ENCODE assay signal across 26 mouse cellular contexts in genomic region chr12:24942619-24943287, GRCm38 (mm10). TPM values are rescaled to one million over a fixed set of nuclear protein-coding genes. Genes with fewer than 3 reads are reported as not detected.
DNase-seq lines count a peak whose midpoint lies in the region; ATAC-seq lines count a peak whose summit lies in the region.
"Had no signal": no experiment of that assay in that cellular context is flagged by ENCODE, and none has a peak within 500 bp of the region (broad histone marks: within the 10 kb centered on the region; RNA-seq: fewer than 3 reads in every experiment).

No protein-coding gene starts in this region.

- H3K9me3 ChIP-seq in midbrain, embryonic 11.5 days (ENCODE audit: control insufficient read depth, low read length), result no peaks in the 10 kb centered on the region
- no peaks in the 10 kb centered on the region for H3K9me3 ChIP-seq in midbrain, embryonic 16.5 days (replicated peaks; ENCODE audit: control insufficient read depth, low read length, poor library complexity, severe bottlenecking)
- H3K9me3 ChIP-seq in liver, embryonic 13.5 days (replicated peaks), result no peaks in the 10 kb centered on the region
- H3K9me3 ChIP-seq: embryonic facial prominence, embryonic 13.5 days; limb, embryonic 15.5 days; midbrain, embryonic 12.5 days had no signal

- peaks cover 6% of the 10 kb centered on the region; the same call in 1 of the 2 replicates for H3K36me3 ChIP-seq in midbrain, embryonic 11.5 days (ENCODE audit: control insufficient read depth, insufficient read depth, low read length)
- peaks cover 17% of the 10 kb centered on the region for H3K36me3 ChIP-seq in midbrain, embryonic 16.5 days (ENCODE audit: control insufficient read depth, insufficient read depth, low read length)
- H3K36me3 ChIP-seq in liver, embryonic 13.5 days, result no peaks in the 10 kb centered on the region

- no peak overlapping the region for H3K27ac ChIP-seq in midbrain, embryonic 11.5 days (ENCODE audit: low read depth, low read length)
- no peak overlapping the region for H3K27ac ChIP-seq in midbrain, embryonic 16.5 days (ENCODE audit: low read length)
- H3K27ac ChIP-seq in liver, embryonic 13.5 days, result peak overlapping the region; percentile 86
- H3K27ac ChIP-seq: embryonic facial prominence, embryonic 13.5 days; hindbrain, postnatal 0 days; left cerebral cortex, adult 2 months; limb, embryonic 15.5 days; macrophage; midbrain, embryonic 12.5 days had no signal

- H3K27me3 ChIP-seq in midbrain, embryonic 11.5 days (ENCODE audit: control insufficient read depth, insufficient read depth, low read length), result no peaks in the 10 kb centered on the region
- H3K27me3 ChIP-seq in midbrain, embryonic 16.5 days (ENCODE audit: control insufficient read depth, insufficient read depth, low read depth, low read length), result no peaks in the 10 kb centered on the region
- H3K27me3 ChIP-seq in liver, embryonic 13.5 days, result no peaks in the 10 kb centered on the region
- H3K27me3 ChIP-seq: embryonic facial prominence, embryonic 13.5 days; limb, embryonic 15.5 days; midbrain, embryonic 12.5 days had no signal

- no peak overlapping the region for H3K9ac ChIP-seq in midbrain, embryonic 11.5 days (ENCODE audit: low read length)
- no peak overlapping the region for H3K9ac ChIP-seq in midbrain, embryonic 16.5 days (ENCODE audit: low read depth, low read length)
- H3K9ac ChIP-seq in liver, embryonic 13.5 days, result peak overlapping the region; percentile 11; the same call in 1 of the 2 replicates
- H3K9ac ChIP-seq: embryonic facial prominence, embryonic 13.5 days; limb, embryonic 15.5 days; midbrain, embryonic 12.5 days had no signal

- ATAC-seq in midbrain, embryonic 11.5 days (ENCODE audit: low FRiP score), result no peak
- ATAC-seq in midbrain, embryonic 16.5 days, result no peak
- ATAC-seq in common myeloid progenitor, adult 5-6 weeks (replicated peaks; ENCODE audit: low read depth, poor library complexity, severe bottlenecking), result peak; percentile 50
- peak; percentile 99 for ATAC-seq in liver, embryonic 13.5 days (ENCODE audit: low read depth)
- peak; percentile 75 for ATAC-seq in megakaryocyte-erythroid progenitor cell, adult 5-6 weeks (replicated peaks; ENCODE audit: low FRiP score, low TSS enrichment, poor library complexity, severe bottlenecking)
- ATAC-seq: CD4-positive, CD25-positive, alpha-beta regulatory T cell, adult 4 months; forebrain, embryonic 14.5 days; hindbrain, postnatal 0 days; lung, postnatal 0 days had no signal

- no peaks in the 10 kb centered on the region for H3K4me1 ChIP-seq in midbrain, embryonic 11.5 days (ENCODE audit: control insufficient read depth, insufficient read depth, low read length)
- H3K4me1 ChIP-seq in midbrain, embryonic 16.5 days (ENCODE audit: control insufficient read depth, insufficient read depth, low read length), result no peaks in the 10 kb centered on the region
- peaks cover 36% of the 10 kb centered on the region for H3K4me1 ChIP-seq in liver, embryonic 13.5 days (replicated peaks)
- H3K4me1 ChIP-seq: embryonic facial prominence, embryonic 13.5 days; limb, embryonic 15.5 days; midbrain, embryonic 12.5 days had no signal

- H3K4me2 ChIP-seq in midbrain, embryonic 11.5 days, result no peak overlapping the region
- no peak overlapping the region for H3K4me2 ChIP-seq in midbrain, embryonic 16.5 days (ENCODE audit: low read length)
- peak overlapping the region; percentile 23 for H3K4me2 ChIP-seq in liver, embryonic 13.5 days
- H3K4me2 ChIP-seq: embryonic facial prominence, embryonic 13.5 days; heart, embryonic 11.5 days; limb, embryonic 15.5 days; midbrain, embryonic 12.5 days had no signal

- DNase-seq in midbrain, embryonic 11.5 days (ENCODE audit: low spot score, missing footprints), result peak; percentile 45
- DNase-seq in liver, embryonic 13.5 days, result peak; percentile 67
- DNase-seq in kidney, postnatal 36 days, result no peak
- DNase-seq in layer of hippocampus, adult 11-12 months (ENCODE audit: low spot score), result no peak
- DNase-seq: adrenal gland, postnatal 25 days; cerebellum, adult 18-20 months; cerebellum, postnatal 14 days; gastrocnemius, postnatal 14 days; heart, adult 11 months; heart, postnatal 14 days; kidney, adult 11 months; left cerebral cortex, postnatal 4 days; thymus, postnatal 25 days had no signal

- no peak overlapping the region for H3K4me3 ChIP-seq in midbrain, embryonic 11.5 days (ENCODE audit: low read depth, low read length)
- no peak overlapping the region for H3K4me3 ChIP-seq in midbrain, embryonic 16.5 days (ENCODE audit: low read depth, low read length)
- H3K4me3 ChIP-seq in liver, embryonic 13.5 days (replicated peaks), result no peak overlapping the region
- H3K4me3 ChIP-seq: embryonic facial prominence, embryonic 13.5 days; left cerebral cortex, adult 2 months; limb, embryonic 15.5 days; midbrain, embryonic 12.5 days had no signal

- 88% methylated on average over 9 of the region's 9 CpGs for WGBS in midbrain, embryonic 11.5 days
- 81% methylated on average over 9 of the region's 9 CpGs for WGBS in midbrain, embryonic 16.5 days
- WGBS in liver, embryonic 13.5 days (ENCODE audit: insufficient replicate concordance), result 46% methylated on average over 9 of the region's 9 CpGs

RNA-seq across cellular contexts. Expression of gene Kidins220, which starts 32.0 kb away (rescaled TPM):
- 49.9 and 53.8 TPM in 2 replicates for polyA plus RNA-seq in midbrain, embryonic 11.5 days (2014; fragmentation: Nextera tagmentation; extraction: Ambion mirVana)
- polyA plus RNA-seq in midbrain, embryonic 16.5 days (2015; fragmentation: Nextera tagmentation; extraction: Ambion mirVana), result 172 and 177 TPM in 2 replicates
- 66.0 and 89.1 TPM in 2 replicates for total RNA-seq in common myeloid progenitor, adult 5-6 weeks (2017)
- 6.3 and 8.6 TPM in 2 replicates for polyA plus RNA-seq in liver, embryonic 13.5 days (2015; fragmentation: Nextera tagmentation; extraction: Ambion mirVana)
- total RNA-seq in megakaryocyte-erythroid progenitor cell, adult 5-6 weeks (2014; fragmentation: Nextera tagmentation), result 45.2 and 63.7 TPM in 2 replicates
- 42.5 and 95.1 TPM in 2 replicates for total RNA-seq in megakaryocyte-erythroid progenitor cell, adult 5-6 weeks (2017)

Comparison
In these comparisons a context has a peak if more than half of its experiments do, and no peak if none do; other contexts are left out.
1. ATAC-seq: peak in common myeloid progenitor, adult 5-6 weeks (single experiment), liver, embryonic 13.5 days (single experiment) and megakaryocyte-erythroid progenitor cell, adult 5-6 weeks (single experiment); none in midbrain, embryonic 11.5 days (single experiment) and midbrain, embryonic 16.5 days (single experiment).
2. DNase-seq: peak in midbrain, embryonic 11.5 days (single experiment) and liver, embryonic 13.5 days (single experiment); none in kidney, postnatal 36 days (0 of 2) and layer of hippocampus, adult 11-12 months (single experiment).